Mouse (Mus musculus) heart, adult 2 months (tissue): ENCODE data around the gene Inhbe. TPM values are rescaled to one million over a fixed set of nuclear protein-coding genes. Genes with fewer than 3 reads are reported as not detected.
"Not testable (repeated sequence)": the region's sequence is repeated elsewhere in the genome, so short reads cannot be mapped to it uniquely, and the experiment has no call there.

ENCODE experiments used
- DNase-seq, 2 experiments: peaks; one replicate each; pipeline ENCODE4 v3.0.0; 2021
- H3K27ac ChIP-seq: fragments of 200-600 bp; 2 replicates; pipeline ENCODE4 v1.8.1; 2022
- H3K27me3 ChIP-seq: fragments of 200-500 bp; 2 replicates; pipeline ENCODE4 v1.6.1; 2012; ENCODE audit warnings: mild to moderate bottlenecking, low read length, inconsistent platforms, mixed read lengths; ENCODE audit not compliant: control insufficient read depth, insufficient read depth
- H3K36me3 ChIP-seq: fragments of 200-500 bp; 2 replicates; pipeline ENCODE4 v1.6.1; 2012; ENCODE audit warnings: low read length, inconsistent platforms; ENCODE audit not compliant: control insufficient read depth, insufficient read depth
- H3K4me1 ChIP-seq: fragments of 200-500 bp; 2 replicates; pipeline ENCODE4 v1.6.1; 2011; ENCODE audit warnings: low read length; ENCODE audit not compliant: control insufficient read depth, insufficient read depth
- H3K4me3 ChIP-seq: fragments of 200-600 bp; 2 replicates; pipeline ENCODE4 v1.8.1; 2022
- H3K79me2 ChIP-seq: fragments of 200-500 bp; replicated peaks from 2 replicates; pipeline ENCODE4 v1.6.1; 2012; ENCODE audit warnings: mild to moderate bottlenecking, inconsistent platforms, low read length, moderate library complexity, mixed read lengths; ENCODE audit not compliant: control insufficient read depth, insufficient read depth
- H3K9ac ChIP-seq: fragments of 200-500 bp; 2 replicates; pipeline ENCODE4 v1.6.1; 2012; ENCODE audit warnings: low read depth, mild to moderate bottlenecking, control low read depth, inconsistent platforms, low read length, mixed read lengths
- CTCF ChIP-seq: fragments of 200-600 bp; IDR thresholded peaks from 2 replicates; pipeline ENCODE4 v1.8.1; 2022; ENCODE audit warnings: antibody characterized with exemption, mild to moderate bottlenecking, moderate library complexity
- EP300 ChIP-seq: fragments of 200-500 bp; IDR thresholded peaks from 2 replicates; pipeline ENCODE4 v1.6.1; 2011; ENCODE audit warnings: low read depth, low read length, control low read depth; ENCODE audit not compliant: insufficient read depth
- POLR2A ChIP-seq: fragments of 200-500 bp; IDR thresholded peaks from 2 replicates; pipeline ENCODE4 v1.6.1; 2011; ENCODE audit warnings: mild to moderate bottlenecking, low read depth, low read length, control low read depth; ENCODE audit not compliant: insufficient read depth
- WGBS: fragments of 180-500 bp; shearing (Covaris S2); methylation state at CpG from one replicate; pipeline ENCODE4 v1.1.7; 2018; 5-methylcytosine and 5-hydroxymethylcytosine counted together
- intact Hi-C: fragments of 180-260 bp; cut with DNase I; formaldehyde crosslinking; loops from one replicate; pipeline ENCODE4 v1.15.1; 2025
- polyA plus RNA-seq: library from polyadenylated mRNA; depleted of rRNA; stranded (reverse); fragments of >200 nt; gene quantifications from 2 replicates; pipeline ENCODE4 v1.2.3, GENCODE M21; 2012
- total RNA-seq, 2 experiments: library from RNA; stranded (reverse); gene quantifications; 2 replicates each; pipeline ENCODE4 v1.2.3; 2021

The Inhbe gene
- total and polyA plus RNA-seq, 3 experiments: not detected

GRCm38 (mm10) chr10:127322669-127323068 is 31.5 kb downstream of the Inhbe start:
- no peak overlapping the region for H3K27ac ChIP-seq
- 0 out of 2 replicates have a peak, but pooled peaks cover 2% of the 10 kb centered on the region for H3K27me3 ChIP-seq
- no peak overlapping the region for H3K4me3 ChIP-seq
- H3K36me3 ChIP-seq: no peaks in the 10 kb centered on the region
- H3K79me2 ChIP-seq: no peaks in the 10 kb centered on the region
- intact Hi-C loops: no loop called here
- DNase-seq: no peak
- WGBS: 65% methylated on average over 4 of the region's 4 CpGs
- H3K4me1 ChIP-seq: no peaks in the 10 kb centered on the region
- TF ChIP-seq CTCF: no peak
- no peak for TF ChIP-seq POLR2A
- TF ChIP-seq EP300: no peak
- H3K9ac ChIP-seq: no peak overlapping the region

GRCm38 (mm10) chr10:127322178-127322577 is 32.0 kb downstream of the Inhbe start:
- no peak overlapping the region for H3K9ac ChIP-seq
- H3K79me2 ChIP-seq: no peaks in the 10 kb centered on the region
- DNase-seq: no peak
- H3K36me3 ChIP-seq: no peaks in the 10 kb centered on the region
- H3K27me3 ChIP-seq: 0 out of 2 replicates have a peak, but pooled peaks cover 2% of the 10 kb centered on the region
- H3K4me1 ChIP-seq: no peaks in the 10 kb centered on the region
- WGBS: 69% methylated on average over 13 of the region's 13 CpGs
- H3K4me3 ChIP-seq: no peak overlapping the region
- no peak for TF ChIP-seq POLR2A
- TF ChIP-seq EP300: no peak
- TF ChIP-seq CTCF: no peak
- intact Hi-C loops: no loop called here
- H3K27ac ChIP-seq: no peak overlapping the region

- Histone ChIP-seq H3K9ac (no peak within 1 kb of the TSS), H3K79me2 (no peaks in the 10 kb centered on the region), H3K36me3 (no peaks in the 10 kb centered on the region), H3K4me1 (no peaks in the 10 kb centered on the region), H3K27ac (no peak within 1 kb of the TSS), H3K4me3 (no peak within 1 kb of the TSS), H3K27me3 (0 out of 2 replicates have a peak, but pooled peaks cover 2% of the 10 kb centered on the region)
- TF ChIP-seq CTCF (no peak), POLR2A (no peak), EP300 (no peak)
- no peak for DNase-seq
- 72% methylated on average over 3 of the region's 3 CpGs for WGBS
- intact Hi-C loops: no loop called here
Observed at GRCm38 (mm10) chr10:127321621-127322020, 32.6 kb downstream of the Inhbe start, which contains the start of gene Arhgap9. Gene Arhgap9 (plus strand): TSS chr10:127321964.

- DNase-seq: no peak
- TF ChIP-seq CTCF: no peak
- no peak for TF ChIP-seq EP300
- no peak for TF ChIP-seq POLR2A
- no peaks in the 10 kb centered on the region for H3K27me3 ChIP-seq
- no peaks in the 10 kb centered on the region for H3K4me1 ChIP-seq
- H3K36me3 ChIP-seq: no peaks in the 10 kb centered on the region
- WGBS: 62% methylated on average over 7 of the region's 7 CpGs
- H3K27ac ChIP-seq: no peak overlapping the region
- intact Hi-C loops: no loop called here
- no peaks in the 10 kb centered on the region for H3K79me2 ChIP-seq
- H3K4me3 ChIP-seq: no peak overlapping the region
- H3K9ac ChIP-seq: no peak overlapping the region
Observed at GRCm38 (mm10) chr10:127319969-127320368, 34.2 kb downstream of the Inhbe start.

GRCm38 (mm10) chr10:127318009-127318408 is 36.2 kb downstream of the Inhbe start:
- H3K9ac ChIP-seq: no peak overlapping the region
- intact Hi-C loops: no loop called here
- 35% methylated on average over 4 of the region's 4 CpGs for WGBS
- H3K36me3 ChIP-seq: no peaks in the 10 kb centered on the region
- H3K27ac ChIP-seq: no peak overlapping the region
- H3K4me3 ChIP-seq: no peak overlapping the region
- no peaks in the 10 kb centered on the region for H3K27me3 ChIP-seq
- DNase-seq: no peak
- H3K4me1 ChIP-seq: peaks cover under 1% of the 10 kb centered on the region; the same call in 1 of the 2 replicates
- no peaks in the 10 kb centered on the region for H3K79me2 ChIP-seq
- TF ChIP-seq CTCF (no peak), EP300 (no peak), POLR2A (no peak)

GRCm38 (mm10) chr10:127317277-127317676 is 36.9 kb downstream of the Inhbe start:
- Histone ChIP-seq H3K27me3 (no peaks in the 10 kb centered on the region), H3K4me1 (peaks cover 2% of the 10 kb centered on the region; the same call in 1 of the 2 replicates), H3K4me3 (no peak overlapping the region), H3K27ac (no peak overlapping the region), H3K9ac (no peak overlapping the region), H3K36me3 (no peaks in the 10 kb centered on the region), H3K79me2 (no peaks in the 10 kb centered on the region)
- intact Hi-C loops: no loop called here
- TF ChIP-seq CTCF (no peak), EP300 (no peak), POLR2A (no peak)
- no peak for DNase-seq
- WGBS: 71% methylated on average over 2 of the region's 2 CpGs

GRCm38 (mm10) chr10:127314950-127315349 is 39.3 kb downstream of the Inhbe start:
- H3K36me3 ChIP-seq, H3K27ac ChIP-seq, H3K27me3 ChIP-seq, DNase-seq, H3K4me1 ChIP-seq, H3K79me2 ChIP-seq, H3K9ac ChIP-seq, H3K4me3 ChIP-seq: not testable (repeated sequence)
- WGBS: 67% methylated on average over 1 of the region's 1 CpGs
- intact Hi-C loops: loop anchor here (5.0 kb wide), 1 partner anchor 193 kb away; the partner anchor contains the start of gene Os9

GRCm38 (mm10) chr10:127313516-127313915 is 40.7 kb downstream of the Inhbe start:
- H3K4me3 ChIP-seq, H3K4me1 ChIP-seq, H3K36me3 ChIP-seq, H3K27ac ChIP-seq, H3K27me3 ChIP-seq, H3K9ac ChIP-seq, H3K79me2 ChIP-seq, DNase-seq: not testable (repeated sequence)
- intact Hi-C loops: loop anchor here (5.0 kb wide), 1 partner anchor 191 kb away; the partner anchor contains the start of gene Os9
- 87% methylated on average over 5 of the region's 5 CpGs for whole genome bisulfite sequencing
